Mouse (Mus musculus) neural tube, embryonic 13.5 days (tissue): ENCODE results near the gene Cp. TPM values are rescaled to one million over a fixed set of nuclear protein-coding genes. Genes with fewer than 3 reads are reported as not detected.
A peak's percentile ranks its signal among the peaks of the same experiment; 100 is the strongest.
"Not testable (repeated sequence)": the region's sequence is repeated elsewhere in the genome, so short reads cannot be mapped to it uniquely, and the experiment has no call there.

Experiments
- ATAC-seq: fragments of 200-750 bp; cut with Nextera tagmentation; 2 replicates; pipeline ENCODE4 v1.8.0; 2017; ENCODE audit warnings: low read depth, mild to moderate bottlenecking, moderate TSS enrichment, moderate library complexity
- H3K27ac ChIP-seq: fragments of 300-500 bp; sonication (generic); replicated peaks from 2 replicates; pipeline ENCODE4 v1.5.1; 2015; ENCODE audit warnings: moderate library complexity, mild to moderate bottlenecking, inconsistent platforms
- H3K27me3 ChIP-seq: fragments of 300-500 bp; sonication (generic); 2 replicates; pipeline ENCODE4 v1.6.1; 2015; ENCODE audit warnings: mild to moderate bottlenecking, inconsistent platforms
- H3K36me3 ChIP-seq: fragments of 300-500 bp; sonication (generic); 2 replicates; pipeline ENCODE4 v1.6.1; 2015; ENCODE audit warnings: mild to moderate bottlenecking, inconsistent platforms
- H3K4me1 ChIP-seq: fragments of 300-500 bp; sonication (generic); replicated peaks from 2 replicates; pipeline ENCODE4 v1.6.1; 2015; ENCODE audit warnings: inconsistent platforms
- H3K4me2 ChIP-seq: fragments of 300-500 bp; sonication (generic); 2 replicates; pipeline ENCODE4 v1.6.1; 2015; ENCODE audit warnings: inconsistent platforms, mild to moderate bottlenecking, moderate library complexity
- H3K4me3 ChIP-seq: fragments of 300-500 bp; sonication (generic); 2 replicates; pipeline ENCODE4 v1.5.1; 2015; ENCODE audit warnings: mild to moderate bottlenecking, inconsistent platforms
- H3K9ac ChIP-seq: fragments of 300-500 bp; sonication (generic); 2 replicates; pipeline ENCODE4 v1.6.1; 2015; ENCODE audit warnings: moderate library complexity, mild to moderate bottlenecking, inconsistent platforms
- H3K9me3 ChIP-seq: fragments of 300-500 bp; sonication (generic); 2 replicates; pipeline ENCODE4 v1.6.1; 2016; ENCODE audit warnings: inconsistent platforms
- WGBS: fragments of 180-500 bp; shearing (Covaris S2); methylation state at CpG from one replicate; pipeline ENCODE4 v1.1.7; 2015; 5-methylcytosine and 5-hydroxymethylcytosine counted together
- polyA plus RNA-seq: library from polyadenylated mRNA; unstranded; fragments of >200 nt; fragmentation: Nextera tagmentation; extraction: Ambion mirVana; gene quantifications from 2 replicates; pipeline ENCODE4 v1.2.1, GENCODE M21; 2015

Gene Cp
- polyA plus RNA-seq, 1 experiment from 2014 or later = 6.8 TPM

GRCm38 (mm10) chr3:20010905-20011304, 54.1 kb downstream of the Cp start:
- not testable (repeated sequence) for H3K4me2 ChIP-seq, ATAC-seq, H3K27ac ChIP-seq, H3K27me3 ChIP-seq, H3K9me3 ChIP-seq, H3K4me1 ChIP-seq, H3K4me3 ChIP-seq, H3K9ac ChIP-seq
- peaks cover 53% of the 10 kb centered on the region for H3K36me3 ChIP-seq
- 87% methylated on average over 7 of the region's 7 CpGs for WGBS

GRCm38 (mm10) chr3:20014454-20014853, 57.6 kb downstream of the Cp start:
- 88% methylated on average over 2 of the region's 2 CpGs for WGBS
- H3K36me3 ChIP-seq = peaks cover 58% of the 10 kb centered on the region
- no peak for ATAC-seq

GRCm38 (mm10) chr3:20018076-20018475, 61.2 kb downstream of the Cp start:
- 92% methylated on average over 8 of the region's 8 CpGs for WGBS
- ATAC-seq = no peak
- no peaks in the 10 kb centered on the region for H3K4me1 ChIP-seq
- no peak overlapping the region for H3K9ac ChIP-seq
- no peak overlapping the region for H3K27ac ChIP-seq
- no peaks in the 10 kb centered on the region for H3K27me3 ChIP-seq
- no peak overlapping the region for H3K4me2 ChIP-seq
- H3K4me3 ChIP-seq = no peak overlapping the region
- H3K36me3 ChIP-seq = peaks cover 68% of the 10 kb centered on the region
- no peaks in the 10 kb centered on the region for H3K9me3 ChIP-seq

More at GRCm38 (mm10) chr3:20014454-20014853, 57.6 kb downstream of the Cp start:
- no peak overlapping the region for H3K9ac ChIP-seq
- no peak overlapping the region for H3K4me3 ChIP-seq
- H3K9me3 ChIP-seq = no peaks in the 10 kb centered on the region
- no peaks in the 10 kb centered on the region for H3K27me3 ChIP-seq
- H3K4me1 ChIP-seq = no peaks in the 10 kb centered on the region
- H3K27ac ChIP-seq = no peak overlapping the region
- no peak overlapping the region for H3K4me2 ChIP-seq

GRCm38 (mm10) chr3:20023832-20024231, 67.0 kb downstream of the Cp start:
- no peaks in the 10 kb centered on the region for H3K9me3 ChIP-seq
- no peak overlapping the region for H3K9ac ChIP-seq
- 61% methylated on average over 1 of the region's 1 CpGs for WGBS
- no peak for ATAC-seq
- no peak overlapping the region for H3K4me2 ChIP-seq
- peaks cover 81% of the 10 kb centered on the region for H3K36me3 ChIP-seq
- H3K27ac ChIP-seq = no peak overlapping the region
- H3K4me1 ChIP-seq = no peaks in the 10 kb centered on the region
- no peak overlapping the region for H3K4me3 ChIP-seq
- no peaks in the 10 kb centered on the region for H3K27me3 ChIP-seq

- no peak overlapping the region for H3K4me3 ChIP-seq
- peaks cover 65% of the 10 kb centered on the region for H3K36me3 ChIP-seq
- H3K27ac ChIP-seq = no peak overlapping the region
- no peak overlapping the region for H3K9ac ChIP-seq
- no peaks in the 10 kb centered on the region for H3K9me3 ChIP-seq
- H3K27me3 ChIP-seq = no peaks in the 10 kb centered on the region
- no peak for ATAC-seq
- no peaks in the 10 kb centered on the region for H3K4me1 ChIP-seq
- no peak overlapping the region for H3K4me2 ChIP-seq
Observed at GRCm38 (mm10) chr3:20026481-20026880, 69.6 kb downstream of the Cp start.

GRCm38 (mm10) chr3:20026996-20027689, 70.3 kb downstream of the Cp start:
- Histone ChIP-seq H3K9me3 (no peaks in the 10 kb centered on the region), H3K9ac (no peak overlapping the region), H3K4me1 (no peaks in the 10 kb centered on the region), H3K27ac (no peak overlapping the region), H3K4me3 (no peak overlapping the region), H3K4me2 (no peak overlapping the region), H3K36me3 (peaks cover 58% of the 10 kb centered on the region), H3K27me3 (no peaks in the 10 kb centered on the region)
- WGBS = 93% methylated on average over 8 of the region's 8 CpGs
- ATAC-seq = no peak

GRCm38 (mm10) chr3:20027788-20028187, 70.9 kb downstream of the Cp start:
- Histone ChIP-seq H3K4me1 (no peaks in the 10 kb centered on the region), H3K4me3 (no peak overlapping the region), H3K4me2 (no peak overlapping the region), H3K9ac (no peak overlapping the region), H3K27ac (no peak overlapping the region), H3K36me3 (peaks cover 52% of the 10 kb centered on the region), H3K9me3 (no peaks in the 10 kb centered on the region), H3K27me3 (no peaks in the 10 kb centered on the region)
- 81% methylated on average over 5 of the region's 5 CpGs for WGBS
- no peak for ATAC-seq

GRCm38 (mm10) chr3:20028640-20029039, 71.8 kb downstream of the Cp start:
- H3K27me3 ChIP-seq = no peaks in the 10 kb centered on the region
- H3K4me3 ChIP-seq = no peak overlapping the region
- H3K9ac ChIP-seq = no peak overlapping the region
- no peak overlapping the region for H3K4me2 ChIP-seq
- H3K4me1 ChIP-seq = peaks cover 3% of the 10 kb centered on the region
- ATAC-seq = no peak
- H3K27ac ChIP-seq = no peak overlapping the region
- no peaks in the 10 kb centered on the region for H3K9me3 ChIP-seq
- 94% methylated on average over 3 of the region's 3 CpGs for WGBS
- H3K36me3 ChIP-seq = peaks cover 43% of the 10 kb centered on the region

GRCm38 (mm10) chr3:20030807-20031206, 74.0 kb downstream of the Cp start:
- WGBS = 97% methylated on average over 6 of the region's 6 CpGs
- ATAC-seq = no peak
- H3K4me3 ChIP-seq = no peak overlapping the region
- no peak overlapping the region for H3K27ac ChIP-seq
- no peak overlapping the region for H3K4me2 ChIP-seq
- H3K9me3 ChIP-seq = no peaks in the 10 kb centered on the region
- peaks cover 13% of the 10 kb centered on the region for H3K4me1 ChIP-seq
- peaks cover 23% of the 10 kb centered on the region for H3K36me3 ChIP-seq
- no peak overlapping the region for H3K9ac ChIP-seq
- H3K27me3 ChIP-seq = no peaks in the 10 kb centered on the region

- peaks cover 13% of the 10 kb centered on the region for H3K4me1 ChIP-seq
- peak overlapping the region; percentile 71 for H3K9ac ChIP-seq
- H3K4me3 ChIP-seq = peak overlapping the region; percentile 66
- 0 out of 2 replicates have a peak overlapping the region, but pooled peaks have one; percentile 63 for H3K27ac ChIP-seq
- H3K36me3 ChIP-seq = no peaks in the 10 kb centered on the region
- WGBS = 13% methylated on average over 10 of the region's 10 CpGs
- H3K9me3 ChIP-seq = no peaks in the 10 kb centered on the region
- no peaks in the 10 kb centered on the region for H3K27me3 ChIP-seq
- ATAC-seq = peak; percentile 19; the same call in 1 of the 2 replicates
- H3K4me2 ChIP-seq = peak overlapping the region; percentile 84
Observed at GRCm38 (mm10) chr3:20033761-20034718, 77.2 kb downstream of the Cp start.

GRCm38 (mm10) chr3:20034719-20035404, 78.0 kb downstream of the Cp start, which contains the start of gene Hps3:
TSS of gene Hps3 (minus strand) at chr3:20035315.
- peak within 1 kb of the TSS; percentile 63 for H3K27ac ChIP-seq
- WGBS = under 1% methylated on average over 47 of the region's 47 CpGs
- peak within 1 kb of the TSS; percentile 66 for H3K4me3 ChIP-seq
- peak; percentile 100 for ATAC-seq
- H3K4me1 ChIP-seq = peaks cover 13% of the 10 kb centered on the region
- H3K4me2 ChIP-seq = peak within 1 kb of the TSS; percentile 84
- H3K9ac ChIP-seq = peak within 1 kb of the TSS; percentile 71
- H3K9me3 ChIP-seq = no peaks in the 10 kb centered on the region
- no peaks in the 10 kb centered on the region for H3K27me3 ChIP-seq
- H3K36me3 ChIP-seq = no peaks in the 10 kb centered on the region

GRCm38 (mm10) chr3:20036069-20036468, 79.2 kb downstream of the Cp start:
- Histone ChIP-seq H3K9me3 (no peaks in the 10 kb centered on the region), H3K36me3 (no peaks in the 10 kb centered on the region), H3K4me2 (no peak overlapping the region), H3K4me1 (peaks cover 13% of the 10 kb centered on the region), H3K27ac (no peak overlapping the region), H3K4me3 (no peak overlapping the region), H3K9ac (no peak overlapping the region), H3K27me3 (no peaks in the 10 kb centered on the region)
- WGBS = 83% methylated on average over 4 of the region's 4 CpGs
- ATAC-seq = no peak
